Mouse (Mus musculus) midbrain, postnatal 0 days (tissue): ENCODE data around the gene Minar1. TPM values are rescaled to one million over a fixed set of nuclear protein-coding genes. Genes with fewer than 3 reads are reported as not detected.

Source experiments
- ATAC-seq: fragments of 200-750 bp; cut with Nextera tagmentation; 2 replicates; pipeline ENCODE4 v1.8.0; 2017; ENCODE audit warnings: moderate number of reproducible peaks, mild to moderate bottlenecking, moderate TSS enrichment, moderate library complexity; ENCODE audit not compliant: low FRiP score
- DNase-seq: peaks from one replicate; pipeline ENCODE4 v3.0.0-alpha.2; 2015; ENCODE audit warnings: low spot score
- H3K27ac ChIP-seq: fragments of 300-500 bp; sonication (generic); 2 replicates; pipeline ENCODE4 v1.5.1; 2014; ENCODE audit warnings: low read depth, mild to moderate bottlenecking, low read length, mixed read lengths
- H3K27me3 ChIP-seq: fragments of 300-500 bp; sonication (generic); 2 replicates; pipeline ENCODE4 v1.6.1; 2014; ENCODE audit warnings: low read length, control low read depth, mixed read lengths; ENCODE audit not compliant: insufficient read depth
- H3K36me3 ChIP-seq: fragments of 300-500 bp; sonication (generic); 2 replicates; pipeline ENCODE4 v1.6.1; 2014; ENCODE audit warnings: low read length, control low read depth, mixed read lengths; ENCODE audit not compliant: insufficient read depth
- H3K4me1 ChIP-seq: fragments of 300-500 bp; sonication (generic); 2 replicates; pipeline ENCODE4 v1.6.1; 2014; ENCODE audit warnings: mild to moderate bottlenecking, control low read depth, antibody characterized with exemption, low read length, mixed read lengths; ENCODE audit not compliant: insufficient read depth
- H3K4me2 ChIP-seq: fragments of 300-500 bp; sonication (generic); 2 replicates; pipeline ENCODE4 v1.6.1; 2014; ENCODE audit warnings: low read depth, mild to moderate bottlenecking, low read length, mixed read lengths; ENCODE audit not compliant: poor library complexity, severe bottlenecking
- H3K4me3 ChIP-seq: fragments of 300-500 bp; sonication (generic); 2 replicates; pipeline ENCODE4 v1.5.1; 2014; ENCODE audit warnings: low read depth, mild to moderate bottlenecking, low read length, moderate library complexity
- H3K9ac ChIP-seq: fragments of 300-500 bp; sonication (generic); replicated peaks from 2 replicates; pipeline ENCODE4 v1.6.1; 2014; ENCODE audit warnings: mild to moderate bottlenecking, low read length, moderate library complexity, mixed read lengths; ENCODE audit not compliant: poor library complexity, severe bottlenecking
- H3K9me3 ChIP-seq: fragments of 300-500 bp; sonication (generic); 2 replicates; pipeline ENCODE4 v1.6.1; 2016; ENCODE audit warnings: low read length, control low read depth
- CTCF ChIP-seq: IDR thresholded peaks from 2 replicates; pipeline ENCODE4 v1.5.1; 2016; ENCODE audit warnings: antibody characterized with exemption, mild to moderate bottlenecking
- WGBS: fragments of 180-500 bp; shearing (Covaris S2); extraction: QIAGEN DNeasy Blood & Tissue Kit; methylation state at CpG from one replicate; pipeline ENCODE4 v1.1.7; 2014; 5-methylcytosine and 5-hydroxymethylcytosine counted together
- polyA plus RNA-seq: library from polyadenylated mRNA; unstranded; fragments of >200 nt; fragmentation: Nextera tagmentation; extraction: Ambion mirVana; gene quantifications from 2 replicates; pipeline ENCODE4 v1.2.1, GENCODE M21; 2015
- total RNA-seq: library from RNA; depleted of rRNA; stranded (reverse); fragments of >200 nt; gene quantifications from 2 replicates; pipeline ENCODE4 v1.2.3, GENCODE M21; 2014

The Minar1 gene
- total and polyA plus RNA-seq, 2 experiments from 2014 or later, result 3.1 to 17.3 TPM

GRCm38 (mm10) chr9:89606256-89606655 lies 16.7 kb downstream of the Minar1 start:
- H3K9ac ChIP-seq, result no peak overlapping the region
- no peak for ATAC-seq
- no peak for TF ChIP-seq CTCF

GRCm38 (mm10) chr9:89601891-89602290 lies 21.0 kb downstream of the Minar1 start:
- no peaks in the 10 kb centered on the region for H3K4me1 ChIP-seq
- H3K9ac ChIP-seq, result no peak overlapping the region
- no peaks in the 10 kb centered on the region for H3K27me3 ChIP-seq
- H3K9me3 ChIP-seq, result no peaks in the 10 kb centered on the region
- no peak for DNase-seq
- H3K4me3 ChIP-seq, result no peak overlapping the region
- 90% methylated on average over 9 of the region's 9 CpGs for WGBS
- ATAC-seq, result no peak
- H3K27ac ChIP-seq, result no peak overlapping the region
- 0 out of 2 replicates have a peak, but pooled peaks cover 4% of the 10 kb centered on the region for H3K36me3 ChIP-seq
- TF ChIP-seq CTCF, result no peak
- no peak overlapping the region for H3K4me2 ChIP-seq

More at GRCm38 (mm10) chr9:89606256-89606655, 16.7 kb downstream of the Minar1 start:
- H3K27me3 ChIP-seq, result no peaks in the 10 kb centered on the region; the same call in 1 of the 2 replicates
- H3K9me3 ChIP-seq, result no peaks in the 10 kb centered on the region
- no peak overlapping the region for H3K27ac ChIP-seq
- H3K4me3 ChIP-seq, result no peak overlapping the region
- no peak for DNase-seq
- H3K36me3 ChIP-seq, result 0 out of 2 replicates have a peak, but pooled peaks cover 2% of the 10 kb centered on the region
- H3K4me1 ChIP-seq, result no peaks in the 10 kb centered on the region
- H3K4me2 ChIP-seq, result no peak overlapping the region
- WGBS, result 75% methylated on average over 11 of the region's 11 CpGs

- Histone ChIP-seq H3K4me2 (no peak overlapping the region), H3K27me3 (no peaks in the 10 kb centered on the region), H3K27ac (no peak overlapping the region), H3K9me3 (no peaks in the 10 kb centered on the region), H3K36me3 (0 out of 2 replicates have a peak, but pooled peaks cover 4% of the 10 kb centered on the region), H3K4me1 (no peaks in the 10 kb centered on the region), H3K9ac (no peak overlapping the region), H3K4me3 (no peak overlapping the region)
- 89% methylated on average over 7 of the region's 7 CpGs for WGBS
- TF ChIP-seq CTCF, result no peak
- DNase-seq, result no peak
- ATAC-seq, result no peak
Measured at GRCm38 (mm10) chr9:89600677-89601076, 22.2 kb downstream of the Minar1 start.

DNA sequence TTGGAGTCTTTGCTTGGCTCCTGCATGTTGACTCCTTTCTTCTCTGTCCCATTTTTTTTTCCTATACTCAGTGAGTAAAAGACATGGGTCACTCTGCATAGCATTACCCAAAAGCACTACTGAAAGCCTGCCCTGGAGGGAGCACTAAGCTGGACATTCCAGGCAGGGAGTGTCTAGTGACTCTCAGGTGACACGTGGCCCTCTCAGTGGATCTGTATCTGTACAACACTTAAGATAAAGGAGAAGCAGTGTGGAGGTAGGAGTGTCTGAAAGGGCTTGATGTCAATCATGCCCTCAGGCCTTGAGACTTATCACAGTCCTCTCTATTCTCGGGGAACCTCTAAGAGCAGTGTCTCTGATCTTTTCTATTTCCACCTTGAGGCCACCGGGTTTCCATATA lies 25.9 kb downstream of the Minar1 start:
- H3K9me3 ChIP-seq, result no peaks in the 10 kb centered on the region
- 81% methylated on average over 3 of the region's 3 CpGs for WGBS
- no peaks in the 10 kb centered on the region for H3K4me1 ChIP-seq
- no peak overlapping the region for H3K9ac ChIP-seq
- ATAC-seq (no peak), DNase-seq (no peak)
- no peak overlapping the region for H3K27ac ChIP-seq
- H3K4me3 ChIP-seq, result no peak overlapping the region
- no peak for TF ChIP-seq CTCF
- 0 out of 2 replicates have a peak, but pooled peaks cover 4% of the 10 kb centered on the region for H3K36me3 ChIP-seq
- H3K4me2 ChIP-seq, result no peak overlapping the region
- no peaks in the 10 kb centered on the region for H3K27me3 ChIP-seq

DNA sequence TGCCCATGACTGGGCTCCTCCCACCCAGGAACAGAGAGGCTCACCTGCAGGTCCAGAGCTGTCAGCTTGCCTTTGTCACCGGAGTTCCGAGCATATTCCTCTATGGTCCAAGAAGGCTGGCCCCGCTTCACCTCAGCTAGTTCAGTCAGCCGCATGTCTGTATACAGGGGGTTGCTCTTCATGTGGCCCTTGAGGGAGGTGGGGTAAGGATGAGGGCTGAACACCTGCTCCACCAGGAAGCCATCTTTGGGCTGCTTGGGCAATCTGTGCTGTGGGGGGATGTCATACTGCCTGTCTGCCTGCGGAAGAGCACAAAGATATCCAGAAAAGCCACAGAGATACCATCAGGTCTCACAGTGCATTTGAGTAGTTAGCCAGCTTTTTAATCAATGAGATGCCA lies 26.5 kb downstream of the Minar1 start:
- Histone ChIP-seq H3K36me3 (0 out of 2 replicates have a peak, but pooled peaks cover 3% of the 10 kb centered on the region), H3K4me1 (no peaks in the 10 kb centered on the region), H3K9me3 (no peaks in the 10 kb centered on the region), H3K4me3 (no peak overlapping the region), H3K27ac (no peak overlapping the region), H3K9ac (no peak overlapping the region), H3K27me3 (no peaks in the 10 kb centered on the region), H3K4me2 (no peak overlapping the region)
- no peak for TF ChIP-seq CTCF
- 89% methylated on average over 5 of the region's 5 CpGs for WGBS
- ATAC-seq (no peak), DNase-seq (no peak)

GRCm38 (mm10) chr9:89592391-89592790 lies 30.5 kb downstream of the Minar1 start:
- Histone ChIP-seq H3K4me1 (no peaks in the 10 kb centered on the region), H3K9ac (no peak overlapping the region), H3K4me2 (no peak overlapping the region), H3K27me3 (no peaks in the 10 kb centered on the region), H3K9me3 (no peaks in the 10 kb centered on the region), H3K4me3 (no peak overlapping the region), H3K27ac (no peak overlapping the region), H3K36me3 (no peaks in the 10 kb centered on the region)
- WGBS, result 83% methylated on average over 3 of the region's 3 CpGs
- DNase-seq, result no peak
- ATAC-seq, result no peak
- TF ChIP-seq CTCF, result no peak
